ENCODE assay signal across 15 mouse cellular contexts in the genomic region with DNA sequence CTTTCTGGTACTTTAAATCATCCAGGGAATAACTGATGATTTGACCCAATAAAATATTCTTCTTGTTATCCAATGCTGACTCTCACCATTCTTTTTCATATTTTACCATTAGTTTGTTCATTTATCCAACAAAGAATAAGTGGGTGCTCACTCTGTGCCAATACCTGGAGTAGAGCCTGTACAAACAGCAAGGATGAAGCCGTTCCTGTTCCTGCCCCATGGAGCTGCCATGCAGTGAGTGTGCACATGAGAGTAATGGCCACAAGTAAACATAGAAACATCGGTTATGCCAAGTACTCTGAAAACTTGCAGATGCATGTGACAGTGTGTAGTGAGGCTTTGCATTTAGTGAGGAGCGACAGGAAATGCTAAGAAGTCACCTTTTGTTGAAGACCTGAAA. TPM values are rescaled to one million over a fixed set of nuclear protein-coding genes. Genes with fewer than 3 reads are reported as not detected.
DNase-seq lines count a peak whose midpoint lies in the region; ATAC-seq lines count a peak whose summit lies in the region.
"Had no signal": no experiment of that assay in that cellular context is flagged by ENCODE, and none has a peak within 500 bp of the region (broad histone marks: within the 10 kb centered on the region; RNA-seq: fewer than 3 reads in every experiment).

No protein-coding gene starts in this region.

- DNase-seq in hindbrain, embryonic 10.5 days (ENCODE audit: low spot score): no peak
- DNase-seq in lung, adult 18-20 months: peak; percentile 19 to 63
- no peak for DNase-seq in lung, postnatal 14 days
- DNase-seq in neural tube, embryonic 10.5 days (ENCODE audit: extremely low spot score, low spot score): no peak
- DNase-seq: layer of hippocampus, adult 9-11 months had no signal

- no peak overlapping the region for H3K4me3 ChIP-seq in hindbrain, embryonic 15.5 days
- H3K4me3 ChIP-seq in hindbrain, embryonic 10.5 days: no peak overlapping the region
- H3K4me3 ChIP-seq in neural tube, embryonic 15.5 days (replicated peaks): no peak overlapping the region
- no peak overlapping the region for H3K4me3 ChIP-seq in heart, embryonic 11.5 days (ENCODE audit: low read depth, low read length)
- H3K4me3 ChIP-seq: embryonic facial prominence, embryonic 12.5 days; forebrain, embryonic 15.5 days; midbrain, embryonic 10.5 days; stomach, embryonic 15.5 days had no signal

- no peaks in the 10 kb centered on the region for H3K4me1 ChIP-seq in hindbrain, embryonic 15.5 days (replicated peaks)
- no peaks in the 10 kb centered on the region for H3K4me1 ChIP-seq in hindbrain, embryonic 10.5 days (replicated peaks)
- no peaks in the 10 kb centered on the region for H3K4me1 ChIP-seq in neural tube, embryonic 15.5 days
- H3K4me1 ChIP-seq in heart, embryonic 11.5 days (ENCODE audit: control insufficient read depth, insufficient read depth, low read length): no peaks in the 10 kb centered on the region
- H3K4me1 ChIP-seq: embryonic facial prominence, embryonic 12.5 days; forebrain, embryonic 15.5 days; midbrain, embryonic 10.5 days; stomach, embryonic 15.5 days had no signal

- no peak overlapping the region for H3K27ac ChIP-seq in hindbrain, embryonic 15.5 days (replicated peaks)
- no peak overlapping the region for H3K27ac ChIP-seq in hindbrain, embryonic 10.5 days
- H3K27ac ChIP-seq in neural tube, embryonic 15.5 days (replicated peaks): 0 out of 2 replicates have a peak overlapping the region, but pooled peaks have one; percentile 37
- H3K27ac ChIP-seq in heart, embryonic 11.5 days (ENCODE audit: low read depth, low read length): no peak overlapping the region
- H3K27ac ChIP-seq: embryonic facial prominence, embryonic 12.5 days; forebrain, embryonic 15.5 days; midbrain, embryonic 10.5 days; stomach, embryonic 15.5 days had no signal

- peaks cover 9% of the 10 kb centered on the region; the same call in 1 of the 2 replicates for H3K36me3 ChIP-seq in hindbrain, embryonic 15.5 days
- peaks cover 19% of the 10 kb centered on the region for H3K36me3 ChIP-seq in hindbrain, embryonic 10.5 days
- H3K36me3 ChIP-seq in neural tube, embryonic 15.5 days: no peaks in the 10 kb centered on the region; the same call in 1 of the 2 replicates
- no peaks in the 10 kb centered on the region for H3K36me3 ChIP-seq in heart, embryonic 11.5 days (ENCODE audit: control insufficient read depth, insufficient read depth, low read length)
- H3K36me3 ChIP-seq: embryonic facial prominence, embryonic 12.5 days; forebrain, embryonic 15.5 days; stomach, embryonic 15.5 days had no signal

- H3K9ac ChIP-seq in hindbrain, embryonic 15.5 days: no peak overlapping the region
- H3K9ac ChIP-seq in neural tube, embryonic 15.5 days (replicated peaks): no peak overlapping the region
- no peak overlapping the region for H3K9ac ChIP-seq in heart, embryonic 11.5 days (ENCODE audit: low read depth, low read length)
- H3K9ac ChIP-seq: embryonic facial prominence, embryonic 12.5 days; forebrain, embryonic 15.5 days; lung, embryonic 14.5 days; stomach, embryonic 15.5 days had no signal

- no peak overlapping the region for H3K4me2 ChIP-seq in hindbrain, embryonic 15.5 days
- no peak overlapping the region for H3K4me2 ChIP-seq in neural tube, embryonic 15.5 days
- H3K4me2 ChIP-seq in heart, embryonic 11.5 days: no peak overlapping the region
- H3K4me2 ChIP-seq: embryonic facial prominence, embryonic 12.5 days; forebrain, embryonic 15.5 days; liver, embryonic 11.5 days; lung, embryonic 14.5 days; stomach, embryonic 15.5 days had no signal

- peak; percentile 61; the same call in 1 of the 2 replicates for ATAC-seq in hindbrain, embryonic 15.5 days (ENCODE audit: low FRiP score, low read depth)
- ATAC-seq in neural tube, embryonic 15.5 days (ENCODE audit: low FRiP score): no peak
- ATAC-seq in heart, embryonic 11.5 days (replicated peaks; ENCODE audit: insufficient number of reproducible peaks, low FRiP score, low TSS enrichment): no peak
- ATAC-seq: forebrain, embryonic 15.5 days; intestine, postnatal 0 days had no signal

- no peaks in the 10 kb centered on the region for H3K9me3 ChIP-seq in hindbrain, embryonic 15.5 days
- no peaks in the 10 kb centered on the region for H3K9me3 ChIP-seq in hindbrain, embryonic 10.5 days
- H3K9me3 ChIP-seq in neural tube, embryonic 15.5 days (replicated peaks): no peaks in the 10 kb centered on the region
- no peaks in the 10 kb centered on the region for H3K9me3 ChIP-seq in heart, embryonic 11.5 days (replicated peaks; ENCODE audit: control insufficient read depth, low read length)
- H3K9me3 ChIP-seq: embryonic facial prominence, embryonic 12.5 days; forebrain, embryonic 15.5 days; midbrain, embryonic 10.5 days; stomach, embryonic 15.5 days had no signal

- no peaks in the 10 kb centered on the region for H3K27me3 ChIP-seq in hindbrain, embryonic 15.5 days
- no peaks in the 10 kb centered on the region for H3K27me3 ChIP-seq in hindbrain, embryonic 10.5 days (ENCODE audit: insufficient read depth, poor library complexity, severe bottlenecking)
- H3K27me3 ChIP-seq in neural tube, embryonic 15.5 days (replicated peaks): no peaks in the 10 kb centered on the region
- H3K27me3 ChIP-seq in heart, embryonic 11.5 days (ENCODE audit: control insufficient read depth, insufficient read depth, low read length): no peaks in the 10 kb centered on the region
- H3K27me3 ChIP-seq: embryonic facial prominence, embryonic 12.5 days; forebrain, embryonic 15.5 days; stomach, embryonic 15.5 days had no signal

- WGBS in hindbrain, embryonic 15.5 days: 85% methylated on average over 3 of the region's 3 CpGs
- WGBS in hindbrain, embryonic 10.5 days: 94% methylated on average over 3 of the region's 3 CpGs
- WGBS in neural tube, embryonic 15.5 days: 85% methylated on average over 3 of the region's 3 CpGs
- 83% methylated on average over 3 of the region's 3 CpGs for WGBS in heart, embryonic 11.5 days (ENCODE audit: insufficient replicate concordance)

RNA-seq across cellular contexts. Expression of a gene that starts 41.9 kb away (rescaled TPM):
- 8.9 and 10.2 TPM in 2 replicates for polyA plus RNA-seq in hindbrain, embryonic 15.5 days (2015; fragmentation: Nextera tagmentation; extraction: Ambion mirVana)
- polyA plus RNA-seq in hindbrain, embryonic 10.5 days (2016; fragmentation: Nextera tagmentation; extraction: Ambion mirVana): 18.1 and 22.4 TPM in 2 replicates
- polyA plus RNA-seq in neural tube, embryonic 15.5 days (2015; fragmentation: Nextera tagmentation; extraction: Ambion mirVana): 8.7 and 12.6 TPM in 2 replicates
- polyA plus RNA-seq in heart, embryonic 11.5 days (2014; fragmentation: Nextera tagmentation; extraction: Ambion mirVana): 14.8 and 16.1 TPM in 2 replicates

Comparison
In these comparisons a context has a peak if more than half of its experiments do, and no peak if none do; other contexts are left out.
1. DNase-seq: peak in lung, adult 18-20 months (2 of 2); none in hindbrain, embryonic 10.5 days (single experiment), lung, postnatal 14 days (single experiment) and neural tube, embryonic 10.5 days (single experiment).